Mouse (Mus musculus) cerebellum, adult 2 months (tissue): Measurements from ENCODE around the gene Kbtbd6.

Experiments used
- CTCF ChIP-seq: fragments of 200-500 bp; IDR thresholded peaks from 2 replicates; pipeline ENCODE4 v1.5.1; 2011; ENCODE audit warnings: low read depth, mild to moderate bottlenecking, control low read depth, low read length, moderate library complexity, borderline replicate concordance; ENCODE audit not compliant: insufficient read depth
- POLR2A ChIP-seq: fragments of 200-500 bp; IDR thresholded peaks from 2 replicates; pipeline ENCODE4 v1.6.1; 2011; ENCODE audit warnings: low read length, control low read depth, borderline replicate concordance; ENCODE audit not compliant: insufficient read depth

DNA sequence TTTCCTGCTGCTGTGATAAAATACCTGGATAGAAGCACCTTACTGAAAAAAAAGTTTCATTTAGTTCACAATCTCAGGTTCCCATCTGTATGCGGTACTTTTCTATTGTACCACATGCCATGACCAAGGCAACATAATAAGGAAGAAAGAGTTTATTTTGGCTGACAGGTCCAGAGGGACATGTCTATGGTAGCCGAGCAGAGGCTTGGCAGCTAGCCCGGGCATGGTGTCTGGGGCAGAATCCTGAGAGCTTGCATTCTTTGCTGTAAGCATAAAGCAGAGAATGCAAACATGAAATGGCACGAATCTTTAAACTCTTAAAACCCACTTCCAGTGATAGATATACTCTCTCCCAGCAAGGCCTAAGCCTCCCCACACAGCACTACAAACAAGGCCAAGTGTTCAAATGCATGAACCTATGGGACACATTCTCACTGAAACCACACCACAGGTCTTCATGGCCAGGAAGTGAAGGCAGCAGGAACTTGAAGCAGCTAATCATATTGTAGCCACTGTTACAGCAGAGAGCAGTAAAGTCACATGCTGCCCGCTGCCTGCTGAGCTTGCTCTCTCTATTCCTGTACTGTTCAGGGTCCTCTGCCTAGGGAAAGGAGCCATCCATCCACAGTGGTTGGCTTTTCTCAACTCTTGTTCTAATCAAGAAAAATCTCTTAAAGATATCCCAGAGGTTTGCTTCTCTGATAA, 51.9 kb downstream of the Kbtbd6 start:
- TF ChIP-seq CTCF (no peak), POLR2A (no peak)
